Mouse (Mus musculus): Measurements from ENCODE around the gene Jag2.

DNA sequence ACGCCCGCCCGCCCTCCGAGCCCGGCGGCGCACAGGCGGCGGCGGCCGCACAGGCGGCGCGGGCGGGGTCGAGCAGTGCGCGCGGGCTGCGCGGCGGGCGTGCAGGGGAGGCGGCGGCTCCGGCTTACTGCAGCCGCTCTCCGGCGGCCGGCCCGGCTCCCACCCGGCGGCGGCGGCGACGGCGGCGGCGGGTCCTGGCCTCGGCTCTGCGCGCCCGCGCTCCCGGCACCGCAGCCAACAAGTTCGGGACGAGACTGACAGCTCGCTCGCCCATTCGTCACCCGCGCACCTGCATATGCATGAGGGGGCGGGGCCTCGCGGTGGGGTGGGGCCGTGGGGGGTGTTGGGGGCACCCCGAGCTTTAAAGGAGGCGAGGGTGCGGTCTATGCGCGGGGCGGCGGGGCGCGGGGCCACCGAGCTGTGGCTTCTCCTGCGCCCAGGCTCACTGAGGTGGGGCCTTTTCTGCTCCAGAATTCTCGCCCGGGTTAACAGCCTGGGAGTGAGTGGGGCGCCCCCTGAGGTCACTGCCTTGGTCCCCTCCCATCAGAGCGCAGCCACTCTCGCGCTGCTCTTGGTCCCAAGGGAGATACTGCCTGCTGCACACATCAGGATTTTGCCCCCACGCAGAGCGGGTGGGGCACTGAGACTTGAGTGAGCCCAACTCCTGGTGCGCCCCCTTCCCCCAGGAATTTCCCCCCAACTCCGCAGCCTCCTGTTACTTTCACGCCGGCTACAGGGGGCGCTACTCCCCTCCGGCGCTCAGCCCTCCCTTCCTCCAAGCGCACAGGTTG, at the start of gene Jag2:
- TF ChIP-seq CTCF (conservative IDR thresholded peaks at IDR 0.05; ENCODE audit: low read length) (peak; percentile 69), NANOG (IDR thresholded peaks at IDR 0.05; ENCODE audit: borderline replicate concordance, low read length) (no peak), POU5F1 (IDR thresholded peaks at IDR 0.05; ENCODE audit: borderline replicate concordance, low read length) (peak; percentile 30; the same call in 1 of the 2 replicates)

All from E14TG2a.4 (cell line).